In genomic region chr2:125295526-125295925, GRCm38 (mm10) we compare ENCODE assay signal across 24 mouse cellular contexts.
"Had no signal": no experiment of that assay in that cellular context is flagged by ENCODE, and none has a peak within 500 bp of the region (broad histone marks: within the 10 kb centered on the region; RNA-seq: fewer than 3 reads in every experiment).

No protein-coding gene starts in this region.

- H3K9me3 ChIP-seq: heart, embryonic 13.5 days; heart, embryonic 15.5 days; hindbrain, embryonic 13.5 days; hindbrain, embryonic 15.5 days; kidney, embryonic 15.5 days; limb, embryonic 12.5 days had no signal

- H3K36me3 ChIP-seq: heart, embryonic 15.5 days; hindbrain, embryonic 13.5 days; kidney, embryonic 15.5 days had no signal

- H3K4me1 ChIP-seq: hindbrain, embryonic 15.5 days had no signal

- H3K4me2 ChIP-seq: heart, embryonic 11.5 days; heart, embryonic 13.5 days; heart, embryonic 15.5 days; hindbrain, embryonic 13.5 days; hindbrain, embryonic 15.5 days; kidney, embryonic 15.5 days; limb, embryonic 12.5 days had no signal

- H3K9ac ChIP-seq: heart, embryonic 13.5 days; heart, embryonic 15.5 days; hindbrain, embryonic 13.5 days; hindbrain, embryonic 15.5 days; kidney, embryonic 15.5 days; limb, embryonic 12.5 days had no signal

- H3K4me3 ChIP-seq: heart, adult 2 months; heart, embryonic 13.5 days; heart, embryonic 15.5 days; hindbrain, embryonic 13.5 days; hindbrain, embryonic 15.5 days; kidney, embryonic 15.5 days; limb, embryonic 12.5 days had no signal

- H3K27me3 ChIP-seq: heart, embryonic 13.5 days; heart, embryonic 15.5 days; hindbrain, embryonic 13.5 days; hindbrain, embryonic 15.5 days; kidney, embryonic 15.5 days; limb, embryonic 12.5 days had no signal

- ATAC-seq: hindbrain, postnatal 0 days; intestine, embryonic 16.5 days had no signal

- H3K27ac ChIP-seq: heart, adult 2 months; heart, embryonic 13.5 days; heart, embryonic 15.5 days; hindbrain, embryonic 13.5 days; hindbrain, embryonic 15.5 days; hindbrain, postnatal 0 days; kidney, embryonic 15.5 days; kidney, postnatal 0 days; limb, embryonic 12.5 days had no signal

- DNase-seq: gastrocnemius, postnatal 14 days; gastrocnemius, postnatal 36 days; heart, adult 2 months; heart, postnatal 14 days; heart, postnatal 36 days; kidney, adult 11 months; kidney, adult 2 months; kidney, adult 9 months; kidney, postnatal 14 days; kidney, postnatal 36 days; layer of hippocampus, adult 9-11 months; layer of hippocampus, postnatal 36 days; left cerebral cortex, postnatal 4 days; liver had no signal
